Mouse (Mus musculus): ENCODE results near the gene Cox7a2. TPM values are rescaled to one million over a fixed set of nuclear protein-coding genes. Genes with fewer than 3 reads are reported as not detected.

Cox7a2 gene
- polyA plus RNA-seq, 1 experiment from 2014 or later, result 965 TPM

DNA sequence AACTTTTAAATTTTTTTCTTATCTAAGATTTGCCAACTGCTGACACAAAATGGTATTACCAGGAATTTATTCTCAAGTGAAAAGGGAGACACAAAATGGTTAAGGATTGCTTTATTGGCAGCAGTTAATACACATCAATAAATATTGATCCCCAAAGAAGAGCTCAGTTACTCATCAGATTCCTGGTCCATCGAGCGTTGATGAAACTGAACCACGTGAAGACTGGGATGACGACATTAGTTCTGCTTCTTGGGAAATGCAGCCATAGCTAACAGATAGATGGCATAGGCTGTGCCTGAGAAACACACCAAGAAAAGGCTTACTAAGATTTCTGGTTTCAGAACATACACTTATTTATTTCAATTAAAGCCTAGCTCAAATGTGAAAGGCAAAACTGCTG, 4.4 kb downstream of the Cox7a2 start:
- WGBS, result 91% methylated on average over 4 of the region's 4 CpGs
- Histone ChIP-seq H3K4me1 (replicated peaks; ENCODE audit: control insufficient read depth, insufficient read depth) (no peaks in the 10 kb centered on the region), H3K36me3 (ENCODE audit: control insufficient read depth, insufficient read depth, low read length) (peaks cover 8% of the 10 kb centered on the region; the same call in 1 of the 2 replicates)

DNA sequence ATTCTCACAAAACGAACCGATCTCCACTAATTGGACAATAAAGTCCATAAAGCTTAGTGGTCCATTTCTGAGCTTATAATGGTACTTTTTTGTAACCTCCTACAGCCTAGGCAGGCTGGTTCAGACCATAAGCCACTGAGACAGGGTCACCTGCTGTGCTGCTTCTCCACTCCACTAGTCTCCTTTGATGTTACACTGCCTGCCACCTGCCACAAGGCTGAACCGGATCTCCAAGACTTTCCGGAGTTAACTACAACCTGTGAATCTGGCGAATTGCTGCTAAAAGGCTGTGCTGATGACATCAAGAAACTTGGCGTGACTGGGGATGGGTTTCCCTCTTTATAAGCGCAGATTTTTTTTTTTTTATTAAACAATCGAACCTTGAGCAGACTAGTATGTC, 7.8 kb downstream of the Cox7a2 start:
- WGBS, result 75% methylated on average over 8 of the region's 8 CpGs
- H3K27me3 ChIP-seq (ENCODE audit: control insufficient read depth, insufficient read depth, low read length), result no peaks in the 10 kb centered on the region

More for the DNA sequence above, 4.4 kb downstream of the Cox7a2 start:
- no peak overlapping the region for H3K27ac ChIP-seq (replicated peaks)
- no peak overlapping the region for H3K4me3 ChIP-seq (ENCODE audit: low read depth, low read length)
- H3K27me3 ChIP-seq (ENCODE audit: control insufficient read depth, insufficient read depth, low read length), result no peaks in the 10 kb centered on the region
- ATAC-seq (ENCODE audit: low FRiP score, low TSS enrichment) (no peak), DNase-seq (ENCODE audit: low spot score) (no peak)
- TF ChIP-seq EP300 (optimal IDR thresholded peaks at IDR 0.05), result no peak
- no peak for TF ChIP-seq CTCF (IDR thresholded peaks at IDR 0.05; ENCODE audit: low read depth)
- H3K9ac ChIP-seq (ENCODE audit: low read length), result no peak overlapping the region
- no peaks in the 10 kb centered on the region for H3K9me3 ChIP-seq (ENCODE audit: control insufficient read depth, low read length)
- no peak overlapping the region for H3K4me2 ChIP-seq (replicated peaks; ENCODE audit: low read depth)

DNA sequence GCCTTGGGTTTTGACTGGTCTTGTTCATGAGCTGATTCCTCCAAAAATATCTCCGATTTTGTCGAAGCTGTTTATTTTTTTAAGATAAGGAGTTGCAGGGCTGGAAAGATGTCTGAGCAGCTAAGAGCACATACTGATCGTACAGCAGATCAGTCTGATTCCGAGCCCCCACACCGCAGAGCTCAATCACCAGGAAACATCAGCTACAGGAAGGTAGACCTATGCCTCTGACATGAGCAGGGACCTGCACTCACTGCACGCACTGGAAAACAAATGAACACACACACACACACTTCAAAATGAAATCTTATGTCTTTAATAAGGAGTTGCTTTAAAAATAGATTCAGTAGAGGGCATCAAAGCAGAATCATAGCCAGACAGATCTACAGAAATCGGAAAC, 9.0 kb downstream of the Cox7a2 start:
- Histone ChIP-seq H3K4me2 (replicated peaks; ENCODE audit: low read depth) (no peak overlapping the region), H3K27ac (replicated peaks) (no peak overlapping the region), H3K4me1 (replicated peaks; ENCODE audit: control insufficient read depth, insufficient read depth) (no peaks in the 10 kb centered on the region), H3K4me3 (ENCODE audit: low read depth, low read length) (no peak overlapping the region), H3K9me3 (ENCODE audit: control insufficient read depth, low read length) (no peaks in the 10 kb centered on the region), H3K9ac (ENCODE audit: low read length) (no peak overlapping the region), H3K36me3 (ENCODE audit: control insufficient read depth, insufficient read depth, low read length) (peaks cover 8% of the 10 kb centered on the region; the same call in 1 of the 2 replicates), H3K27me3 (ENCODE audit: control insufficient read depth, insufficient read depth, low read length) (no peaks in the 10 kb centered on the region)
- no peak for DNase-seq (ENCODE audit: low spot score)
- no peak for TF ChIP-seq EP300 (optimal IDR thresholded peaks at IDR 0.05)
- no peak for TF ChIP-seq CTCF (IDR thresholded peaks at IDR 0.05; ENCODE audit: low read depth)
- WGBS, result 52% methylated on average over 7 of the region's 7 CpGs
- no peak for ATAC-seq (ENCODE audit: low FRiP score, low TSS enrichment)

More for the DNA sequence above, 7.8 kb downstream of the Cox7a2 start:
- Histone ChIP-seq H3K9me3 (ENCODE audit: control insufficient read depth, low read length) (no peaks in the 10 kb centered on the region), H3K4me2 (replicated peaks; ENCODE audit: low read depth) (no peak overlapping the region), H3K4me3 (ENCODE audit: low read depth, low read length) (no peak overlapping the region), H3K36me3 (ENCODE audit: control insufficient read depth, insufficient read depth, low read length) (peaks cover 8% of the 10 kb centered on the region; the same call in 1 of the 2 replicates), H3K4me1 (replicated peaks; ENCODE audit: control insufficient read depth, insufficient read depth) (no peaks in the 10 kb centered on the region), H3K9ac (ENCODE audit: low read length) (no peak overlapping the region), H3K27ac (replicated peaks) (no peak overlapping the region)
- ATAC-seq (ENCODE audit: low FRiP score, low TSS enrichment) (no peak), DNase-seq (ENCODE audit: low spot score) (no peak)
- TF ChIP-seq EP300 (optimal IDR thresholded peaks at IDR 0.05), result no peak
- TF ChIP-seq CTCF (IDR thresholded peaks at IDR 0.05; ENCODE audit: low read depth), result no peak

DNA sequence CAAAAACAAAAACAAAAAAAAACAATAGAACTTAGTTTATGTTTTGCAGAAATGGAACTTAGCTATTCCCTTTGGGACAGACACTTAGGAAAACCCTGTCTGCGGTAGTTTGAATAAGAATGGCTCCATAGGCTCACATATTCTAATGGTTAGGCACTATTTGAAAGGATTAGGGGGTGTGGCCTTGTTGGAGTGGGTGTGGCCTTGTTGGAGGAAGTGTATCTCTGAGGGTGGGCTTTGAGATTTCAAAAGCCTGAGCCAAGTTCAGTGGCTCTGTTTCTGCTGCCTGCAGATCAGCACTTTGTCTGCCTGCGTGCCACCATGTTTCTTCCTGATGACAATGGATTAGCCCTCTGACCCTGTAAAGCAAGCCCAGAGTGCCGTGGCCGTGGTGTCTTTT, 14.6 kb downstream of the Cox7a2 start:
- Histone ChIP-seq H3K27ac (replicated peaks) (no peak overlapping the region), H3K9me3 (ENCODE audit: control insufficient read depth, low read length) (no peaks in the 10 kb centered on the region), H3K4me2 (replicated peaks; ENCODE audit: low read depth) (no peak overlapping the region), H3K27me3 (ENCODE audit: control insufficient read depth, insufficient read depth, low read length) (no peaks in the 10 kb centered on the region), H3K9ac (ENCODE audit: low read length) (no peak overlapping the region), H3K4me3 (ENCODE audit: low read depth, low read length) (no peak overlapping the region), H3K4me1 (replicated peaks; ENCODE audit: control insufficient read depth, insufficient read depth) (no peaks in the 10 kb centered on the region), H3K36me3 (ENCODE audit: control insufficient read depth, insufficient read depth, low read length) (no peaks in the 10 kb centered on the region)
- DNase-seq (ENCODE audit: low spot score) (no peak), ATAC-seq (ENCODE audit: low FRiP score, low TSS enrichment) (no peak)
- WGBS, result 69% methylated on average over 4 of the region's 4 CpGs
- TF ChIP-seq EP300 (optimal IDR thresholded peaks at IDR 0.05) (no peak), CTCF (IDR thresholded peaks at IDR 0.05; ENCODE audit: low read depth) (no peak)

DNA sequence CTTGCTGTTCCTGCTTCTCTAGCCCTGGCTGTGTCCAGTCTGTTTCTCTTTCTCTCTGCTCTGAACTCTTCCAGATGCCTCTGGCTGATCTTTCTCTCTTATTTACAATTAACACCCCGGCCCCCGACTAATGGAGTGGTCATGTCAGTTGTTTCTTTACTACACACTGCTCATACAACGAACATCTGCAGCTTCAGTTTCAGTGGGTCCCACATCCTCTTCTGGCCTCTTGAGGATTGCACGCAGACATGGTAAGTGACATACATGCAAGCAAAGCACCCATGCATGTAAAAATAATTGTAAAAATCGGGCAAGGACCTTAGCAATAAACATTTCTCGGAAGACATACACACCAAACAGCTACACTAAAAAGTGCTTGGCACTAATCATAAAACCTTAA, 24.1 kb downstream of the Cox7a2 start:
- no peaks in the 10 kb centered on the region for H3K9me3 ChIP-seq (ENCODE audit: control insufficient read depth, low read length)

DNA sequence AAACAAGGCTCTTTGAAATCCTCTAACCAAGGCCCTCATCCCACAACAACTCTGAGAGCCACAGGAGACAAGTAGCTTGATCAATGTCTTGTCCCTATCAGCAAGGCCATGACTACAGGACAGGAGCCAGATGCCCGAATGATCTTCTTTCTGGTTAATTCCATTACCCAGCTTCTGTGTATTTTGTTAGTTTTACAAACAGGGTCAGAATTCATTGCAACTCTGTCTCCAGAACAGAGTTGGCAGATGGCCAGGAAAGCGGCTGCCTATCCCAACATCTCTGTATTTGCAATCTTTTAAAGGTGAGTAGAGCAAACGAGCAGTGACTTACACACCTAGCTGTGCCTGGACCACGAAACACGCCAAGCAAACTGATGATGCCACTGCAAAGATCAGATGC, 29.4 kb downstream of the Cox7a2 start:
- Histone ChIP-seq H3K9ac (ENCODE audit: low read length) (no peak overlapping the region), H3K4me1 (replicated peaks; ENCODE audit: control insufficient read depth, insufficient read depth) (no peaks in the 10 kb centered on the region), H3K4me2 (replicated peaks; ENCODE audit: low read depth) (no peak overlapping the region), H3K4me3 (ENCODE audit: low read depth, low read length) (no peak overlapping the region), H3K36me3 (ENCODE audit: control insufficient read depth, insufficient read depth, low read length) (no peaks in the 10 kb centered on the region), H3K27me3 (ENCODE audit: control insufficient read depth, insufficient read depth, low read length) (no peaks in the 10 kb centered on the region), H3K27ac (replicated peaks) (no peak overlapping the region), H3K9me3 (ENCODE audit: control insufficient read depth, low read length) (no peaks in the 10 kb centered on the region)
- TF ChIP-seq EP300 (optimal IDR thresholded peaks at IDR 0.05), result no peak
- TF ChIP-seq CTCF (IDR thresholded peaks at IDR 0.05; ENCODE audit: low read depth), result no peak
- ATAC-seq (ENCODE audit: low FRiP score, low TSS enrichment), result no peak
- 47% methylated on average over 5 of the region's 5 CpGs for WGBS
- DNase-seq (ENCODE audit: low spot score), result no peak

More for the DNA sequence above, 24.1 kb downstream of the Cox7a2 start:
- no peaks in the 10 kb centered on the region for H3K27me3 ChIP-seq (ENCODE audit: control insufficient read depth, insufficient read depth, low read length)
- no peak overlapping the region for H3K4me3 ChIP-seq (ENCODE audit: low read depth, low read length)
- no peak overlapping the region for H3K4me2 ChIP-seq (replicated peaks; ENCODE audit: low read depth)
- 65% methylated on average over 6 of the region's 6 CpGs for WGBS
- no peak overlapping the region for H3K9ac ChIP-seq (ENCODE audit: low read length)
- no peak for ATAC-seq (ENCODE audit: low FRiP score, low TSS enrichment)
- no peak for DNase-seq (ENCODE audit: low spot score)
- no peak overlapping the region for H3K27ac ChIP-seq (replicated peaks)
- no peaks in the 10 kb centered on the region for H3K36me3 ChIP-seq (ENCODE audit: control insufficient read depth, insufficient read depth, low read length)
- TF ChIP-seq EP300 (optimal IDR thresholded peaks at IDR 0.05) (no peak), CTCF (IDR thresholded peaks at IDR 0.05; ENCODE audit: low read depth) (no peak)
- no peaks in the 10 kb centered on the region for H3K4me1 ChIP-seq (replicated peaks; ENCODE audit: control insufficient read depth, insufficient read depth)
